ENCODE assay signal across 19 mouse cellular contexts in genomic region chr1:156916361-156916760, GRCm38 (mm10). TPM values are rescaled to one million over a fixed set of nuclear protein-coding genes. Genes with fewer than 3 reads are reported as not detected.
DNase-seq lines count a peak whose midpoint lies in the region; ATAC-seq and TF ChIP-seq lines count a peak whose summit lies in the region.
"Had no signal": no experiment of that assay in that cellular context is flagged by ENCODE, and none has a peak within 500 bp of the region (broad histone marks: within the 10 kb centered on the region; RNA-seq: fewer than 3 reads in every experiment).

No protein-coding gene starts in this region.

- dilution Hi-C loops in CH12.LX (cut with MboI; ENCODE audit: extremely low pct_ligation_motif_present, extremely low pct_unique_long_range_greater_than_20kb, low sequenced_read_pairs) = no loop called here

- peak; percentile 53 to 54 for DNase-seq in cerebellum, postnatal 14 days
- DNase-seq in cerebellum, adult 9-11 months = no peak
- DNase-seq in kidney, adult 2 months = peak; percentile 35
- DNase-seq in CH12.LX (ENCODE audit: extremely low read depth) = no peak
- peak; percentile 35 to 69 for DNase-seq in kidney, postnatal 25 days
- DNase-seq in midbrain, embryonic 14.5 days = no peak
- DNase-seq: adrenal gland, adult 2 months; adrenal gland, postnatal 25 days; cerebellum, adult 18-20 months; gastrocnemius, postnatal 10 days; heart, adult 18-20 months; heart, postnatal 14 days had no signal

- peaks cover 84% of the 10 kb centered on the region for H3K79me2 ChIP-seq in CH12.LX (replicated peaks; ENCODE audit: control insufficient read depth, extremely low read depth, insufficient read depth, poor library complexity, severe bottlenecking)

- ATAC-seq in kidney, embryonic 16.5 days (ENCODE audit: low FRiP score, low TSS enrichment) = no peak
- ATAC-seq in midbrain, embryonic 14.5 days (ENCODE audit: low FRiP score, low TSS enrichment) = no peak
- ATAC-seq: forebrain, embryonic 16.5 days had no signal

- H3K4me2 ChIP-seq in kidney, embryonic 16.5 days (replicated peaks; ENCODE audit: low read depth, low read length) = no peak overlapping the region
- H3K4me2 ChIP-seq in CH12.LX (ENCODE audit: insufficient read depth, low read depth, poor library complexity, severe bottlenecking) = no peak overlapping the region; the same call in 1 of the 2 replicates
- no peak overlapping the region for H3K4me2 ChIP-seq in midbrain, embryonic 14.5 days (ENCODE audit: low read length)
- H3K4me2 ChIP-seq: embryonic facial prominence, embryonic 13.5 days; forebrain, embryonic 12.5 days; heart, embryonic 11.5 days; heart, embryonic 15.5 days; hindbrain, embryonic 13.5 days had no signal

- H3K9me3 ChIP-seq in kidney, embryonic 16.5 days (ENCODE audit: low read length) = no peaks in the 10 kb centered on the region
- no peaks in the 10 kb centered on the region for H3K9me3 ChIP-seq in CH12.LX (replicated peaks; ENCODE audit: low read length)
- no peaks in the 10 kb centered on the region for H3K9me3 ChIP-seq in midbrain, embryonic 14.5 days (ENCODE audit: control insufficient read depth, low read length)
- H3K9me3 ChIP-seq: embryonic facial prominence, embryonic 13.5 days; forebrain, embryonic 12.5 days; heart, embryonic 15.5 days; hindbrain, embryonic 13.5 days had no signal

- TF ChIP-seq POLR2A in kidney, adult 2 months (IDR thresholded peaks at IDR 0.05; ENCODE audit: low read depth, low read length) = no peak
- TF ChIP-seq POLR2A in CH12.LX (IDR thresholded peaks at IDR 0.05; ENCODE audit: low read depth, low read length) = no peak

- no peak overlapping the region for H3K9ac ChIP-seq in kidney, embryonic 16.5 days (replicated peaks; ENCODE audit: low read length)
- H3K9ac ChIP-seq in CH12.LX (ENCODE audit: insufficient read depth, low read depth) = peak overlapping the region; percentile 37; the same call in 1 of the 2 replicates
- H3K9ac ChIP-seq in midbrain, embryonic 14.5 days (replicated peaks; ENCODE audit: low read length) = no peak overlapping the region
- H3K9ac ChIP-seq: embryonic facial prominence, embryonic 13.5 days; forebrain, embryonic 12.5 days; heart, embryonic 15.5 days; hindbrain, embryonic 13.5 days had no signal

- H3K36me3 ChIP-seq in kidney, adult 2 months (ENCODE audit: control insufficient read depth, insufficient read depth, low read length) = no peaks in the 10 kb centered on the region
- H3K36me3 ChIP-seq in kidney, embryonic 16.5 days (ENCODE audit: insufficient read depth, low read length) = no peaks in the 10 kb centered on the region
- peaks cover 0 to 10% of the 10 kb centered on the region in 2 experiments for H3K36me3 ChIP-seq in CH12.LX (replicated peaks in 1 of 2; ENCODE audit: control insufficient read depth in 1 of 2, insufficient read depth in 1 of 2, low read length in 1 of 2)
- no peaks in the 10 kb centered on the region for H3K36me3 ChIP-seq in midbrain, embryonic 14.5 days (ENCODE audit: control insufficient read depth, insufficient read depth, low read length)
- H3K36me3 ChIP-seq: embryonic facial prominence, embryonic 13.5 days; forebrain, embryonic 12.5 days; heart, embryonic 15.5 days; hindbrain, embryonic 13.5 days had no signal

- no peaks in the 10 kb centered on the region for H3K4me1 ChIP-seq in kidney, adult 2 months (ENCODE audit: control insufficient read depth, insufficient read depth, low read length)
- H3K4me1 ChIP-seq in kidney, embryonic 16.5 days (ENCODE audit: insufficient read depth, low read length) = peaks cover 1% of the 10 kb centered on the region; the same call in 1 of the 2 replicates
- H3K4me1 ChIP-seq in CH12.LX (ENCODE audit: control insufficient read depth in 1 of 2, insufficient read depth in 2 of 2) = peaks cover 27 to 95% of the 10 kb centered on the region in 2 experiments
- H3K4me1 ChIP-seq in midbrain, embryonic 14.5 days (ENCODE audit: control insufficient read depth, insufficient read depth, low read length) = peaks cover 10% of the 10 kb centered on the region; the same call in 1 of the 2 replicates

- in situ Hi-C loops in CH12.LX (cut with MboI; ENCODE audit: low pct_ligation_motif_present, low pct_unique_long_range_greater_than_20kb, low sequenced_read_pairs) = no loop called here

- no peak overlapping the region for H3K4me3 ChIP-seq in kidney, adult 2 months (ENCODE audit: insufficient read depth, low read depth, low read length)
- H3K4me3 ChIP-seq in kidney, embryonic 16.5 days (ENCODE audit: low read length) = no peak overlapping the region
- no peak overlapping the region for H3K4me3 ChIP-seq in CH12.LX (replicated peaks in 1 of 3; ENCODE audit: low read depth in 2 of 3, low read length in 2 of 3, poor library complexity in 1 of 3)
- H3K4me3 ChIP-seq in midbrain, embryonic 14.5 days (replicated peaks; ENCODE audit: low read depth, low read length) = no peak overlapping the region
- H3K4me3 ChIP-seq: embryonic facial prominence, embryonic 13.5 days; forebrain, embryonic 12.5 days; heart, embryonic 15.5 days; hindbrain, embryonic 13.5 days had no signal

- 72% methylated on average over 3 of the region's 3 CpGs for WGBS in kidney, adult 2 months
- 85% methylated on average over 3 of the region's 3 CpGs for WGBS in kidney, embryonic 16.5 days
- 92% methylated on average over 3 of the region's 3 CpGs for WGBS in midbrain, embryonic 14.5 days

- TF ChIP-seq EP300 in CH12.LX (IDR thresholded peaks at IDR 0.05; ENCODE audit: low read length) = no peak

- TF ChIP-seq CTCF in kidney, adult 2 months (conservative IDR thresholded peaks at IDR 0.05; ENCODE audit: insufficient read depth, insufficient read length, low read depth, low read length) = no peak
- TF ChIP-seq CTCF in CH12.LX (conservative IDR thresholded peaks at IDR 0.05 in 1 of 2, IDR thresholded peaks at IDR 0.05 in 1 of 2; ENCODE audit: low read depth in 2 of 2, low read length in 2 of 2) = no peak

- no peak for TF ChIP-seq RAD21 in CH12.LX (IDR thresholded peaks at IDR 0.05; ENCODE audit: low read depth, low read length)

- no peak overlapping the region for H3K27ac ChIP-seq in kidney, adult 2 months (ENCODE audit: insufficient read depth, low read depth, low read length)
- no peak overlapping the region for H3K27ac ChIP-seq in kidney, embryonic 16.5 days (ENCODE audit: low read length)
- H3K27ac ChIP-seq in CH12.LX (ENCODE audit: insufficient read depth, low read depth) = peak overlapping the region; percentile 72
- H3K27ac ChIP-seq in midbrain, embryonic 14.5 days (replicated peaks; ENCODE audit: low read depth, low read length) = no peak overlapping the region
- H3K27ac ChIP-seq: embryonic facial prominence, embryonic 13.5 days; forebrain, embryonic 12.5 days; heart, embryonic 15.5 days; hindbrain, embryonic 13.5 days had no signal

- H3K27me3 ChIP-seq in kidney, adult 2 months (replicated peaks; ENCODE audit: control insufficient read depth, insufficient read depth, low read length) = no peaks in the 10 kb centered on the region
- no peaks in the 10 kb centered on the region for H3K27me3 ChIP-seq in kidney, embryonic 16.5 days (ENCODE audit: insufficient read depth, low read length)
- no peaks in the 10 kb centered on the region for H3K27me3 ChIP-seq in CH12.LX (replicated peaks)
- H3K27me3 ChIP-seq in midbrain, embryonic 14.5 days (ENCODE audit: control insufficient read depth, insufficient read depth, low read length) = no peaks in the 10 kb centered on the region
- H3K27me3 ChIP-seq: embryonic facial prominence, embryonic 13.5 days; forebrain, embryonic 12.5 days; heart, embryonic 15.5 days; hindbrain, embryonic 13.5 days had no signal

TF ChIP-seq in CH12.LX, 34 proteins besides CTCF, POLR2A, EP300 and RAD21:
- 0 out of 2 replicates have a peak, but pooled peaks have one; percentile 12 for TF ChIP-seq SIN3A (IDR thresholded peaks at IDR 0.05; ENCODE audit: low read length)
- TF ChIP-seq ELF1 (IDR thresholded peaks at IDR 0.05; ENCODE audit: low read depth, low read length) = no peak

RNA-seq across cellular contexts. Expression of gene Ralgps2, which starts 23.1 kb away (rescaled TPM):
- polyA plus RNA-seq in kidney, adult 2 months (2012; rRNA removed) = 4.5 and 5.9 TPM in 2 replicates
- 59.0 and 59.3 TPM in 2 replicates for polyA plus RNA-seq in kidney, embryonic 16.5 days (2015; fragmentation: Nextera tagmentation; extraction: Ambion mirVana)
- total RNA-seq in CH12.LX (2012; rRNA removed) (149 and 174 TPM in 2 replicates), CH12.LX (2014; rRNA removed) (65.1 and 71.8 TPM in 2 replicates)
- polyA plus RNA-seq in CH12.LX (2012; ENCODE audit: insufficient read length, low read depth) = 133 and 137 TPM in 2 replicates
- 122 and 132 TPM in 2 replicates for polyA plus RNA-seq in midbrain, embryonic 14.5 days (2014; fragmentation: Nextera tagmentation; extraction: Ambion mirVana)

Comparison
In these comparisons a context has a peak if more than half of its experiments do, and no peak if none do; other contexts are left out.
1. DNase-seq: peak in cerebellum, postnatal 14 days (2 of 2), kidney, adult 2 months (single experiment) and kidney, postnatal 25 days (2 of 2); none in cerebellum, adult 9-11 months (single experiment), CH12.LX (single experiment) and midbrain, embryonic 14.5 days (single experiment).